Mouse (Mus musculus) lung, postnatal 0 days (tissue): ENCODE results near the gene F11r. TPM values are rescaled to one million over a fixed set of nuclear protein-coding genes. Genes with fewer than 3 reads are reported as not detected.

Source experiments
- ATAC-seq: fragments of 200-750 bp; cut with Nextera tagmentation; 2 replicates; pipeline ENCODE4 v1.8.0; 2017; ENCODE audit warnings: moderate library complexity
- DNase-seq: peaks from one replicate; pipeline ENCODE4 v3.0.0-alpha.2; 2016; ENCODE audit warnings: low spot score
- H3K27ac ChIP-seq: fragments of 300-500 bp; sonication (generic); 2 replicates; pipeline ENCODE4 v1.5.1; 2014; ENCODE audit warnings: antibody characterized with exemption, mild to moderate bottlenecking, low read length, mixed read lengths
- H3K27me3 ChIP-seq: fragments of 300-500 bp; sonication (generic); replicated peaks from 2 replicates; pipeline ENCODE4 v1.6.1; 2014; ENCODE audit warnings: low read length, mixed read lengths; ENCODE audit not compliant: insufficient read depth
- H3K36me3 ChIP-seq: fragments of 300-500 bp; sonication (generic); 2 replicates; pipeline ENCODE4 v1.6.1; 2014; ENCODE audit warnings: low read length, mixed read lengths; ENCODE audit not compliant: insufficient read depth
- H3K4me1 ChIP-seq: fragments of 300-500 bp; sonication (generic); 2 replicates; pipeline ENCODE4 v1.6.1; 2014; ENCODE audit warnings: antibody characterized with exemption, low read depth, low read length, mixed read lengths; ENCODE audit not compliant: insufficient read depth
- H3K4me2 ChIP-seq: fragments of 300-500 bp; sonication (generic); replicated peaks from 2 replicates; pipeline ENCODE4 v1.6.1; 2014; ENCODE audit warnings: low read depth, mild to moderate bottlenecking, low read length, moderate library complexity, mixed read lengths
- H3K4me3 ChIP-seq: fragments of 300-500 bp; sonication (generic); 2 replicates; pipeline ENCODE4 v1.5.1; 2014; ENCODE audit warnings: low read depth, low read length
- H3K9ac ChIP-seq: fragments of 300-500 bp; sonication (generic); replicated peaks from 2 replicates; pipeline ENCODE4 v1.6.1; 2014; ENCODE audit warnings: low read depth, mild to moderate bottlenecking
- H3K9me3 ChIP-seq: fragments of 300-500 bp; sonication (generic); 2 replicates; pipeline ENCODE4 v1.6.1; 2016; ENCODE audit warnings: low read length, mixed read lengths
- CTCF ChIP-seq: IDR thresholded peaks from 2 replicates; pipeline ENCODE4 v1.5.1; 2016; ENCODE audit warnings: antibody characterized with exemption, mild to moderate bottlenecking
- EP300 ChIP-seq: IDR thresholded peaks from 2 replicates; pipeline ENCODE4 v1.6.1; 2016; ENCODE audit warnings: antibody characterized with exemption, mild to moderate bottlenecking, control low read depth
- WGBS: fragments of 180-500 bp; shearing (Covaris S2); extraction: QIAGEN DNeasy Blood & Tissue Kit; methylation state at CpG from one replicate; pipeline ENCODE4 v1.1.7; 2014; 5-methylcytosine and 5-hydroxymethylcytosine counted together
- polyA plus RNA-seq: library from polyadenylated mRNA; unstranded; fragments of >200 nt; fragmentation: Nextera tagmentation; extraction: Ambion mirVana; gene quantifications from 2 replicates; pipeline ENCODE4 v1.2.1, GENCODE M21; 2015

The F11r gene
- polyA plus RNA-seq, 1 experiment from 2014 or later: 177 TPM

- Histone ChIP-seq H3K4me2 (no peak overlapping the region), H3K4me1 (no peaks in the 10 kb centered on the region; the same call in 1 of the 2 replicates), H3K36me3 (no peaks in the 10 kb centered on the region), H3K27me3 (no peaks in the 10 kb centered on the region), H3K9ac (no peak overlapping the region), H3K4me3 (no peak overlapping the region), H3K9me3 (no peaks in the 10 kb centered on the region), H3K27ac (no peak overlapping the region)
- DNase-seq (peak; percentile 31), ATAC-seq (no peak)
- WGBS: 74% methylated on average over 1 of the region's 1 CpGs
- TF ChIP-seq EP300 (no peak), CTCF (no peak)
Measured at GRCm38 (mm10) chr1:171410231-171410630, 27.1 kb upstream of the F11r start.

DNA sequence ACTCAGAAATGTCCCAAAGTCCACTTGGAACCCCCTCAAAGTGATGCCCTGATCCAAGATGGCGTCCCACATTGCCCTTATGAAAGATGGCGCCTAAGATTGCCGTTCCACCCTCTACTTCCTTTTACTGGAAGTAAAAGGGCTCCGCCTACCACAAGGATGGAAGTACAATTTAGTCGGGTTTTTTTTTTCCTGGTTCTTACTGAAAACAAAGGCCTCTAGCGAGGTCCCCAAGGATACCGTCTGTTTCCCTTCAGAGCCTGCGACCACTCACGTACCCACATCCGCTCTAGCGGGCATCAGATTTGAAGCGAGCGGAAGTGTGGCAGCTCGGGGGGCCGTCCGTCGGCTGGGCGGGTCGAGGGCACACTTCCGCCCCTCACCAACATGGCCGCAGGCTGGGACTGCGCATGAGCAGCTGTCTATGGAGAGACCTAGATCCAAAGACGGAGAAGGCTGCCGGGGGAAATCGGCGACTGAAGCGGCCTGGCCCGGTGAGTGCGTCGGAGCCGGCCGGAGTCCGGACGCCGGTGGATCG lies 26.3 kb upstream of the F11r start, which contains the start of gene Usf1:
TSS of gene Usf1 (plus strand) at position 367 of the 538 bp plus-strand sequence.
- Histone ChIP-seq H3K27ac (peak within 1 kb of the TSS; percentile 84), H3K36me3 (no peaks in the 10 kb centered on the region; the same call in 1 of the 2 replicates), H3K9me3 (no peaks in the 10 kb centered on the region), H3K4me2 (peak within 1 kb of the TSS; percentile 71), H3K27me3 (no peaks in the 10 kb centered on the region), H3K9ac (peak within 1 kb of the TSS; percentile 94), H3K4me3 (peak within 1 kb of the TSS; percentile 96), H3K4me1 (no peaks in the 10 kb centered on the region; the same call in 1 of the 2 replicates)
- ATAC-seq (peak; percentile 99), DNase-seq (peak; percentile 98)
- WGBS: 5% methylated on average over 36 of the region's 36 CpGs
- TF ChIP-seq CTCF (peak; percentile 21; the same call in 1 of the 2 replicates), EP300 (peak; percentile 80)

DNA sequence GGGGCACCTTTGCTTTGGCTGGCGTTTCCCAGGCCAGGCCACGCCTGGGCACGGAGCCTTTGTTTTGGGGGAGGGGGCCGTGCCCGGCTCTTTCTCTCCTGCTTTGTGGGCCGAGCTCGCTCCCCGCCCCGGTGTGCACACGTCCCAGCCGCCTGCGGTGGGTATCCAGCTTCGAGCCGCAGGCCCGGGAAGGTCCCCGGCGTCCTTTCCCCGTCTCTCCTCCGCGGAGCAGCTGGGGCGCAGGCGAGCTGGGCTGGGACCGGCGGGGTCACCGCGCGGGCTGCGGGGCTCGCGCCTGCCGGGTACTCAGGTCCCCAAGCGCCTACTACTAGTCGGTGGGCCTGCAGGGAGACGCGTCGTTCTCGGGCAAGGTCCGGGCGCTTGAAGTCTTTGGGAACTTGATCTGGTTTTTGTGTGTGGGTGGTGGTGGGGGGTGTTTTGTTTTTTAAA lies 25.8 kb upstream of the F11r start:
- Histone ChIP-seq H3K9ac (peak overlapping the region; percentile 94), H3K4me1 (no peaks in the 10 kb centered on the region; the same call in 1 of the 2 replicates), H3K4me3 (peak overlapping the region; percentile 96), H3K36me3 (no peaks in the 10 kb centered on the region; the same call in 1 of the 2 replicates), H3K27me3 (no peaks in the 10 kb centered on the region), H3K27ac (peak overlapping the region; percentile 84), H3K4me2 (peak overlapping the region; percentile 71), H3K9me3 (no peaks in the 10 kb centered on the region)
- WGBS: 3% methylated on average over 28 of the region's 39 CpGs
- no peak for DNase-seq
- TF ChIP-seq EP300 (no peak), CTCF (no peak)
- ATAC-seq: peak; percentile 74

DNA sequence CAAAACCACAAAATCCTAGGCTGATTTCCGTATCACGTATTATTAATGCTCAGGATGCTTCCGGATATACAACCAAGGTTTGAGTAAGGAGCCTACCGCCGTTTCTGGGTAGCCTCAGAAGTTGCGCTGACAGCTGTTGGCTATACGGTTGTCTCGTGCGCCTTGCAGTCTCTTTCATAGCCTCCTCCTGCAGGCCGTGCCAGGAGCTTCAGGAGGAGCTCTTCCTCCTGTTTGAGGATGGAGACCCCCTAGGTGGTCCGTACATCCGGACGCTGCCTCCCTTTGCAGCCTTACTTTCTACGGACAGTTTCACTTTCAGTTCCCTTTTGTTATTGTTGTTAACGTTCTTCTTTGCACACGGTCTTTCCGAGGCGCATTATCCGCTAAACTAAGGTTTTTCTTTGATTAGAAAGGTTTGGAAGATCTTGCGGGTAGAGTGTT lies 25.3 kb upstream of the F11r start:
- ATAC-seq (peak; percentile 8; the same call in 1 of the 2 replicates), DNase-seq (peak; percentile 66)
- Histone ChIP-seq H3K4me3 (peak overlapping the region; percentile 96), H3K27ac (peak overlapping the region; percentile 84), H3K4me2 (peak overlapping the region; percentile 71), H3K9ac (peak overlapping the region; percentile 94), H3K36me3 (no peaks in the 10 kb centered on the region; the same call in 1 of the 2 replicates), H3K27me3 (no peaks in the 10 kb centered on the region), H3K4me1 (no peaks in the 10 kb centered on the region; the same call in 1 of the 2 replicates), H3K9me3 (no peaks in the 10 kb centered on the region)
- WGBS: 1% methylated on average over 20 of the region's 20 CpGs
- TF ChIP-seq CTCF (peak; percentile 35), EP300 (no peak)

DNA sequence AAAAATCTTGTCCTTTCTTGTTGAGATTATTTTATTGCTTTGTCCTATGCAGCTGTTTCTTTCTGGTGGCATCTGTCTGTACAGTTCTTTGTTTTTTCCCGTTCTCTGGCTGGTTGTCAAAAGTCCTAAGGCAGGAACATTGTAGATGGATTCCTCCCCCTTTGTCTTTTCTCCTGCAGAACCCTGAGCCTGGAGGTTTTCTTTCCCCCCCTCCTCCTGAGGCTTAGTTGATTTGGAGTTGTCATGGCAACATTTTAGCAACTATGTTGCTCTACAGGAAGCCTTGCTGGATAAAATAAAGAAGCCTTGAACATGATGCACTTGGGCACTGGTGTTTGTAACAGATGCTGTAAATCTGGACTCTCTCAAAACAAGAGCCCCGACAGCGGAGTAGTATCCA lies 24.9 kb upstream of the F11r start:
- ATAC-seq (no peak), DNase-seq (peak; percentile 72)
- Histone ChIP-seq H3K9me3 (no peaks in the 10 kb centered on the region), H3K36me3 (no peaks in the 10 kb centered on the region; the same call in 1 of the 2 replicates), H3K4me1 (no peaks in the 10 kb centered on the region; the same call in 1 of the 2 replicates), H3K4me3 (peak overlapping the region; percentile 96), H3K9ac (peak overlapping the region; percentile 94), H3K27me3 (no peaks in the 10 kb centered on the region), H3K27ac (peak overlapping the region; percentile 84), H3K4me2 (peak overlapping the region; percentile 71)
- 43% methylated on average over 3 of the region's 3 CpGs for WGBS
- TF ChIP-seq CTCF (no peak), EP300 (0 out of 2 replicates have a peak, but pooled peaks have one; percentile 14)

- Histone ChIP-seq H3K9me3 (no peaks in the 10 kb centered on the region), H3K4me3 (no peak overlapping the region), H3K27me3 (no peaks in the 10 kb centered on the region), H3K36me3 (no peaks in the 10 kb centered on the region; the same call in 1 of the 2 replicates), H3K4me2 (no peak overlapping the region), H3K9ac (no peak overlapping the region), H3K4me1 (no peaks in the 10 kb centered on the region; the same call in 1 of the 2 replicates), H3K27ac (no peak overlapping the region)
- TF ChIP-seq CTCF (no peak), EP300 (no peak)
- DNase-seq: no peak
- 77% methylated on average over 8 of the region's 8 CpGs for WGBS
- no peak for ATAC-seq
Measured at GRCm38 (mm10) chr1:171413608-171414007, 23.7 kb upstream of the F11r start.
